ENCODE assay signal across 16 mouse cellular contexts in genomic region chr16:89805210-89805609, GRCm38 (mm10).
DNase-seq lines count a peak whose midpoint lies in the region; ATAC-seq lines count a peak whose summit lies in the region.
"Had no signal": no experiment of that assay in that cellular context is flagged by ENCODE, and none has a peak within 500 bp of the region (broad histone marks: within the 10 kb centered on the region; RNA-seq: fewer than 3 reads in every experiment).

No protein-coding gene starts in this region.

- H3K4me1 ChIP-seq in hindbrain, embryonic 12.5 days = peaks cover 3% of the 10 kb centered on the region
- H3K4me1 ChIP-seq in hindbrain, embryonic 16.5 days (ENCODE audit: control insufficient read depth, insufficient read depth, low read depth, low read length) = no peaks in the 10 kb centered on the region
- H3K4me1 ChIP-seq in midbrain, embryonic 12.5 days = peaks cover 2% of the 10 kb centered on the region; the same call in 1 of the 2 replicates
- peaks cover 9% of the 10 kb centered on the region; the same call in 1 of the 2 replicates for H3K4me1 ChIP-seq in midbrain, embryonic 10.5 days
- H3K4me1 ChIP-seq in midbrain, embryonic 14.5 days (ENCODE audit: control insufficient read depth, insufficient read depth, low read length) = no peaks in the 10 kb centered on the region

- DNase-seq in midbrain, embryonic 10.5 days (ENCODE audit: low spot score) = no peak
- no peak for DNase-seq in midbrain, embryonic 14.5 days
- no peak for DNase-seq in embryo, embryonic 10 days (ENCODE audit: low spot score)
- DNase-seq: adrenal gland, adult 2 months; adrenal gland, postnatal 25 days; gastrocnemius, postnatal 25 days had no signal

- H3K9ac ChIP-seq in hindbrain, embryonic 12.5 days = no peak overlapping the region
- no peak overlapping the region for H3K9ac ChIP-seq in hindbrain, embryonic 16.5 days (ENCODE audit: low read depth, low read length)
- no peak overlapping the region for H3K9ac ChIP-seq in midbrain, embryonic 12.5 days (replicated peaks)
- no peak overlapping the region for H3K9ac ChIP-seq in midbrain, embryonic 14.5 days (replicated peaks; ENCODE audit: low read length)
- H3K9ac ChIP-seq: embryonic facial prominence, embryonic 13.5 days; heart, embryonic 12.5 days; hindbrain, embryonic 14.5 days had no signal

- H3K4me2 ChIP-seq in hindbrain, embryonic 12.5 days (replicated peaks) = no peak overlapping the region
- no peak overlapping the region for H3K4me2 ChIP-seq in hindbrain, embryonic 16.5 days (ENCODE audit: low read length)
- H3K4me2 ChIP-seq in midbrain, embryonic 12.5 days (replicated peaks) = no peak overlapping the region
- no peak overlapping the region for H3K4me2 ChIP-seq in midbrain, embryonic 14.5 days (ENCODE audit: low read length)
- H3K4me2 ChIP-seq: embryonic facial prominence, embryonic 13.5 days; heart, embryonic 12.5 days; hindbrain, embryonic 14.5 days had no signal

- H3K36me3 ChIP-seq in hindbrain, embryonic 12.5 days = peaks cover 28% of the 10 kb centered on the region
- peaks cover 9% of the 10 kb centered on the region; the same call in 1 of the 2 replicates for H3K36me3 ChIP-seq in hindbrain, embryonic 16.5 days (ENCODE audit: control insufficient read depth, insufficient read depth, low read length)
- H3K36me3 ChIP-seq in midbrain, embryonic 12.5 days = peaks cover 23% of the 10 kb centered on the region; the same call in 1 of the 2 replicates
- peaks cover 43% of the 10 kb centered on the region for H3K36me3 ChIP-seq in midbrain, embryonic 10.5 days
- peaks cover 38% of the 10 kb centered on the region for H3K36me3 ChIP-seq in midbrain, embryonic 14.5 days (ENCODE audit: control insufficient read depth, insufficient read depth, low read length)

- H3K4me3 ChIP-seq in hindbrain, embryonic 12.5 days = no peak overlapping the region
- H3K4me3 ChIP-seq in hindbrain, embryonic 16.5 days (ENCODE audit: low read length) = no peak overlapping the region
- H3K4me3 ChIP-seq in midbrain, embryonic 12.5 days = no peak overlapping the region
- H3K4me3 ChIP-seq in midbrain, embryonic 10.5 days = no peak overlapping the region
- no peak overlapping the region for H3K4me3 ChIP-seq in midbrain, embryonic 14.5 days (replicated peaks; ENCODE audit: low read depth, low read length)
- H3K4me3 ChIP-seq: embryonic facial prominence, embryonic 13.5 days; gastrocnemius, adult 2 months; heart, embryonic 12.5 days had no signal

- WGBS in hindbrain, embryonic 12.5 days = 72% methylated on average over 12 of the region's 12 CpGs
- WGBS in hindbrain, embryonic 16.5 days = 68% methylated on average over 12 of the region's 12 CpGs
- 74% methylated on average over 12 of the region's 12 CpGs for whole genome bisulfite sequencing in midbrain, embryonic 12.5 days
- WGBS in midbrain, embryonic 10.5 days = 89% methylated on average over 12 of the region's 12 CpGs
- 68% methylated on average over 12 of the region's 12 CpGs for WGBS in midbrain, embryonic 14.5 days

- H3K27me3 ChIP-seq in hindbrain, embryonic 12.5 days = no peaks in the 10 kb centered on the region
- no peaks in the 10 kb centered on the region for H3K27me3 ChIP-seq in hindbrain, embryonic 16.5 days (replicated peaks; ENCODE audit: control insufficient read depth, insufficient read depth, low read length)
- H3K27me3 ChIP-seq in midbrain, embryonic 12.5 days = no peaks in the 10 kb centered on the region
- no peaks in the 10 kb centered on the region for H3K27me3 ChIP-seq in midbrain, embryonic 10.5 days (ENCODE audit: low read depth, poor library complexity, severe bottlenecking)
- no peaks in the 10 kb centered on the region for H3K27me3 ChIP-seq in midbrain, embryonic 14.5 days (ENCODE audit: control insufficient read depth, insufficient read depth, low read length)
- H3K27me3 ChIP-seq: CH12.LX; embryonic facial prominence, embryonic 13.5 days; heart, embryonic 12.5 days had no signal

- no peaks in the 10 kb centered on the region for H3K9me3 ChIP-seq in hindbrain, embryonic 12.5 days (replicated peaks)
- no peaks in the 10 kb centered on the region for H3K9me3 ChIP-seq in hindbrain, embryonic 16.5 days (ENCODE audit: control insufficient read depth, low read length)
- no peaks in the 10 kb centered on the region for H3K9me3 ChIP-seq in midbrain, embryonic 12.5 days
- no peaks in the 10 kb centered on the region for H3K9me3 ChIP-seq in midbrain, embryonic 10.5 days (replicated peaks)
- H3K9me3 ChIP-seq in midbrain, embryonic 14.5 days (ENCODE audit: control insufficient read depth, low read length) = no peaks in the 10 kb centered on the region
- H3K9me3 ChIP-seq: embryonic facial prominence, embryonic 13.5 days; heart, embryonic 12.5 days had no signal

- H3K27ac ChIP-seq in hindbrain, embryonic 12.5 days = 0 out of 2 replicates have a peak overlapping the region, but pooled peaks have one; percentile 4
- no peak overlapping the region for H3K27ac ChIP-seq in hindbrain, embryonic 16.5 days (ENCODE audit: low read depth, low read length)
- H3K27ac ChIP-seq in midbrain, embryonic 12.5 days (replicated peaks) = peak overlapping the region; percentile 27; the same call in 1 of the 2 replicates
- H3K27ac ChIP-seq in midbrain, embryonic 10.5 days (replicated peaks) = no peak overlapping the region
- 0 out of 2 replicates have a peak overlapping the region, but pooled peaks have one; percentile 8 for H3K27ac ChIP-seq in midbrain, embryonic 14.5 days (replicated peaks; ENCODE audit: low read depth, low read length)
- H3K27ac ChIP-seq: embryonic facial prominence, embryonic 13.5 days; gastrocnemius, adult 2 months; hindbrain, embryonic 14.5 days had no signal

- peak; percentile 59 for ATAC-seq in hindbrain, embryonic 12.5 days (ENCODE audit: low FRiP score)
- no peak for ATAC-seq in hindbrain, embryonic 16.5 days
- peak; percentile 64; the same call in 1 of the 2 replicates for ATAC-seq in midbrain, embryonic 12.5 days (ENCODE audit: low FRiP score, low read depth)
- no peak for ATAC-seq in midbrain, embryonic 14.5 days (ENCODE audit: low FRiP score, low TSS enrichment)
- ATAC-seq: forebrain, embryonic 14.5 days; inflammation-experienced regulatory T-cells, adult 6 months had no signal

Comparison
In these comparisons a context has a peak if more than half of its experiments do, and no peak if none do; other contexts are left out.
1. ATAC-seq: peak in hindbrain, embryonic 12.5 days (single experiment) and midbrain, embryonic 12.5 days (single experiment); none in hindbrain, embryonic 16.5 days (single experiment) and midbrain, embryonic 14.5 days (single experiment).
2. H3K27ac ChIP-seq: peak in hindbrain, embryonic 12.5 days (single experiment), midbrain, embryonic 12.5 days (single experiment) and midbrain, embryonic 14.5 days (single experiment); none in hindbrain, embryonic 16.5 days (single experiment) and midbrain, embryonic 10.5 days (single experiment).